Mouse (Mus musculus): ENCODE results near the gene Stk36. TPM values are rescaled to one million over a fixed set of nuclear protein-coding genes. Genes with fewer than 3 reads are reported as not detected.

The Stk36 gene
- polyA plus RNA-seq, 1 experiment from 2014 or later: 23.3 TPM

Small RNA genes within 50 kb of the gene (microRNA-seq; reads per million reads assigned to microRNA genes)
- gene Gm25035: not detected

Other genes with a start within 250 kb of the Stk36 start
- 0.20 and 0.26 TPM in 2 replicates for gene Catip, start 239.3 kb upstream of the Stk36 start, polyA plus RNA-seq (2014; fragmentation: Nextera tagmentation; extraction: Ambion mirVana)
- gene Slc11a1, start 226.2 kb upstream of the Stk36 start, polyA plus RNA-seq (2014; fragmentation: Nextera tagmentation; extraction: Ambion mirVana): 1.9 and 2.3 TPM in 2 replicates
- gene Ctdsp1, start 209.9 kb upstream of the Stk36 start, polyA plus RNA-seq (2014; fragmentation: Nextera tagmentation; extraction: Ambion mirVana): 41.5 and 43.5 TPM in 2 replicates
- gene Vil1, start 192.1 kb upstream of the Stk36 start, polyA plus RNA-seq (2014; fragmentation: Nextera tagmentation; extraction: Ambion mirVana): 0.09 and 0.15 TPM in 2 replicates
- 90.2 and 90.5 TPM in 2 replicates for gene Cnot9, start 95.4 kb upstream of the Stk36 start, polyA plus RNA-seq (2014; fragmentation: Nextera tagmentation; extraction: Ambion mirVana)
- 0.72 and 1.3 TPM in 2 replicates for gene Plcd4, start 58.6 kb upstream of the Stk36 start, polyA plus RNA-seq (2014; fragmentation: Nextera tagmentation; extraction: Ambion mirVana)
- gene Usp37, start 57.2 kb upstream of the Stk36 start, polyA plus RNA-seq (2014; fragmentation: Nextera tagmentation; extraction: Ambion mirVana): 40.4 and 42.6 TPM in 2 replicates
- 9.7 and 10.2 TPM in 2 replicates for gene Zfp142, start 13.2 kb upstream of the Stk36 start, polyA plus RNA-seq (2014; fragmentation: Nextera tagmentation; extraction: Ambion mirVana)
- gene Bcs1l, start 13.2 kb upstream of the Stk36 start, polyA plus RNA-seq (2014; fragmentation: Nextera tagmentation; extraction: Ambion mirVana): 20.3 and 21.2 TPM in 2 replicates
- 9.0 and 9.4 TPM in 2 replicates for gene Rnf25, start within 50 bp of the Stk36 start, polyA plus RNA-seq (2014; fragmentation: Nextera tagmentation; extraction: Ambion mirVana)
- gene Ttll4, start 60.3 kb downstream of the Stk36 start, polyA plus RNA-seq (2014; fragmentation: Nextera tagmentation; extraction: Ambion mirVana): 42.5 and 50.2 TPM in 2 replicates
- 4.6 and 6.2 TPM in 2 replicates for gene Cyp27a1, start 112.1 kb downstream of the Stk36 start, polyA plus RNA-seq (2014; fragmentation: Nextera tagmentation; extraction: Ambion mirVana)
- 0.16 TPM in 1 of 2 replicates, not detected in the other for gene Prkag3, start 147.8 kb downstream of the Stk36 start, polyA plus RNA-seq (2014; fragmentation: Nextera tagmentation; extraction: Ambion mirVana)
- gene Wnt6, start 170.4 kb downstream of the Stk36 start, polyA plus RNA-seq (2014; fragmentation: Nextera tagmentation; extraction: Ambion mirVana): 14.5 and 14.6 TPM in 2 replicates
- gene Wnt10a, start 190.1 kb downstream of the Stk36 start, polyA plus RNA-seq (2014; fragmentation: Nextera tagmentation; extraction: Ambion mirVana): 1.7 and 2.4 TPM in 2 replicates